Mouse (Mus musculus): ENCODE measurements around the gene Fat3. TPM values are rescaled to one million over a fixed set of nuclear protein-coding genes. Genes with fewer than 3 reads are reported as not detected.

The Fat3 gene
- polyA plus RNA-seq, 1 experiment: not detected

- no peaks in the 10 kb centered on the region for H3K79me2 ChIP-seq (ENCODE audit: control insufficient read depth, insufficient read depth)
- no peaks in the 10 kb centered on the region for H3K27me3 ChIP-seq (ENCODE audit: control insufficient read depth, insufficient read depth, insufficient read length)
- no peaks in the 10 kb centered on the region for H3K36me3 ChIP-seq (ENCODE audit: control insufficient read depth, insufficient read depth)
- no peaks in the 10 kb centered on the region for H3K79me3 ChIP-seq (ENCODE audit: low read depth)
- H3ac ChIP-seq (ENCODE audit: control insufficient read depth, insufficient read length, low read depth): no peak overlapping the region
- no peak for TF ChIP-seq CTCF (IDR thresholded peaks at IDR 0.05; ENCODE audit: control insufficient read depth, insufficient read depth, insufficient read length)
- no peak for TF ChIP-seq USF1 (IDR thresholded peaks at IDR 0.05; ENCODE audit: low read depth)
- no peak for TF ChIP-seq CEBPB (IDR thresholded peaks at IDR 0.05; ENCODE audit: low read depth)
- no peak for TF ChIP-seq MAX (IDR thresholded peaks at IDR 0.05)
- no peak for TF ChIP-seq MYOD1 (IDR thresholded peaks at IDR 0.05; ENCODE audit: control insufficient read depth, insufficient read length, low read depth)
- no peak for TF ChIP-seq MYOG (IDR thresholded peaks at IDR 0.05; ENCODE audit: control insufficient read depth, extremely low read depth, insufficient read length)
- TF ChIP-seq FOSL1 (IDR thresholded peaks at IDR 0.05; ENCODE audit: insufficient read depth, low read length, poor library complexity, severe bottlenecking): no peak
- H3K4me3 ChIP-seq (ENCODE audit: insufficient read depth, poor library complexity, severe bottlenecking): no peak overlapping the region
Observed at GRCm38 (mm10) chr9:16318957-16319356, 182.1 kb downstream of the Fat3 start.

DNA sequence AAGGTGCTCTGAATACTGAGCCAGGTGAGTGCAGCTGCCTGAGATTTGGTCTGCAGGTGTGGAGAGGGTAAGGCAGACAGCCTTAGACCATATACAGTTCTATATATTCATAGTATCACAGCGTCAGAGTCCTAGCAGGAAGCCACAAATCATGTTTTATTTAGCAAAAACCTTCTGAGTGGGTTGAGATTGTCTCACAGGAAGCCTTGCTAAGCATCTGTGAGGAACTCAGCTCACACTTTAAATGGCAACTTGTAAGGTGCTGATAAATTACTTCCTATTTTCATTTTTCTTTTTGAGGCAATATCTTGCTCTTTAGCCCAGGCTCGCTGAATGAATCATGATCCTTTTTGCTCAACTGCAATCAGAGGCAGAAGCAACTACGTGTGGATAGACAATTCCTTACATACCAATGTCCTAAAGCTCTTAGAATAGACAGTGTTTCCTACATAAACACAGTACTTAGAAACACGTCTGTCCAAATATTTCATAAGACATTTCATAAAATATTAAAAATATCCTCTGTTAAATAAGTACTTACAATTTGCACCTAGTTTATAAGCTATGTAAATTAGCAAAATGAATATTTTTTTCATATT lies 188.4 kb downstream of the Fat3 start:
- H3K4me3 ChIP-seq (ENCODE audit: insufficient read depth, poor library complexity, severe bottlenecking): no peak overlapping the region
- no peaks in the 10 kb centered on the region for H3K79me2 ChIP-seq (ENCODE audit: control insufficient read depth, insufficient read depth)
- H3K27me3 ChIP-seq (ENCODE audit: control insufficient read depth, insufficient read depth, insufficient read length): no peaks in the 10 kb centered on the region
- TF ChIP-seq CEBPB (IDR thresholded peaks at IDR 0.05; ENCODE audit: low read depth) (no peak), MAX (IDR thresholded peaks at IDR 0.05) (no peak), MYOD1 (IDR thresholded peaks at IDR 0.05; ENCODE audit: control insufficient read depth, insufficient read length, low read depth) (no peak), MYOG (IDR thresholded peaks at IDR 0.05; ENCODE audit: control insufficient read depth, extremely low read depth, insufficient read length) (no peak), FOSL1 (IDR thresholded peaks at IDR 0.05; ENCODE audit: insufficient read depth, low read length, poor library complexity, severe bottlenecking) (no peak), USF1 (IDR thresholded peaks at IDR 0.05; ENCODE audit: low read depth) (no peak), CTCF (IDR thresholded peaks at IDR 0.05; ENCODE audit: control insufficient read depth, insufficient read depth, insufficient read length) (no peak)
- H3K79me3 ChIP-seq (ENCODE audit: low read depth): no peaks in the 10 kb centered on the region
- H3K36me3 ChIP-seq (ENCODE audit: control insufficient read depth, insufficient read depth): no peaks in the 10 kb centered on the region
- no peak overlapping the region for H3ac ChIP-seq (ENCODE audit: control insufficient read depth, insufficient read length, low read depth)

GRCm38 (mm10) chr9:16310855-16311848 lies 189.9 kb downstream of the Fat3 start:
- TF ChIP-seq USF1 (IDR thresholded peaks at IDR 0.05; ENCODE audit: low read depth): no peak
- TF ChIP-seq MYOD1 (IDR thresholded peaks at IDR 0.05; ENCODE audit: control insufficient read depth, insufficient read length, low read depth): no peak
- TF ChIP-seq MYOG (IDR thresholded peaks at IDR 0.05; ENCODE audit: control insufficient read depth, extremely low read depth, insufficient read length): no peak
- Histone ChIP-seq H3K27me3 (ENCODE audit: control insufficient read depth, insufficient read depth, insufficient read length) (no peaks in the 10 kb centered on the region), H3K4me3 (ENCODE audit: insufficient read depth, poor library complexity, severe bottlenecking) (no peak overlapping the region), H3K79me3 (ENCODE audit: low read depth) (no peaks in the 10 kb centered on the region), H3ac (ENCODE audit: control insufficient read depth, insufficient read length, low read depth) (no peak overlapping the region), H3K36me3 (ENCODE audit: control insufficient read depth, insufficient read depth) (no peaks in the 10 kb centered on the region), H3K79me2 (ENCODE audit: control insufficient read depth, insufficient read depth) (no peaks in the 10 kb centered on the region)

DNA sequence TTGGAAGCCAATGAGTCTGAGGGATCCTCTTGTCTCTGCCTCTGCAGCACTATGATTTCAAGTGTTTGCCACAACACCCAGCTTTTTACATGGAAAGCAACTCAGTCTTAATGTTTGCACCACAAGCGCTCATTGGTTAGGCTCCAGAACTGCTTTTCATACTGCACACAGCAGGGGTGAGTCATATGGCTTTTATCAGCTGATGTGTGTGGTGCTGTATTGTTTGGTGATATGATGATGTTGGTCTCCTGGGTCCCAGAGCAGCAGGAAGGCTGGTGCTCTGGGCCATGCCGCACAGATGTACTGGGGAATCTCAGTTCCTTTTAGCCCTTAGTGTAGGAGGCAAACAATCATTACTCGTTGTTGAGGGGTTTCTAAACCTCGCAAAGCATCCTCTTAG lies 190.8 kb downstream of the Fat3 start:
- no peak overlapping the region for H3ac ChIP-seq (ENCODE audit: control insufficient read depth, insufficient read length, low read depth)
- H3K36me3 ChIP-seq (ENCODE audit: control insufficient read depth, insufficient read depth): no peaks in the 10 kb centered on the region
- no peak overlapping the region for H3K4me3 ChIP-seq (ENCODE audit: insufficient read depth, poor library complexity, severe bottlenecking)
- no peaks in the 10 kb centered on the region for H3K79me2 ChIP-seq (ENCODE audit: control insufficient read depth, insufficient read depth)
- no peak for TF ChIP-seq MYOG (IDR thresholded peaks at IDR 0.05; ENCODE audit: control insufficient read depth, extremely low read depth, insufficient read length)
- TF ChIP-seq MYOD1 (IDR thresholded peaks at IDR 0.05; ENCODE audit: control insufficient read depth, insufficient read length, low read depth): no peak
- TF ChIP-seq MAX (IDR thresholded peaks at IDR 0.05): no peak
- no peak for TF ChIP-seq CEBPB (IDR thresholded peaks at IDR 0.05; ENCODE audit: low read depth)
- TF ChIP-seq CTCF (IDR thresholded peaks at IDR 0.05; ENCODE audit: control insufficient read depth, insufficient read depth, insufficient read length): no peak
- no peak for TF ChIP-seq FOSL1 (IDR thresholded peaks at IDR 0.05; ENCODE audit: insufficient read depth, low read length, poor library complexity, severe bottlenecking)
- TF ChIP-seq USF1 (IDR thresholded peaks at IDR 0.05; ENCODE audit: low read depth): no peak
- H3K79me3 ChIP-seq (ENCODE audit: low read depth): no peaks in the 10 kb centered on the region
- no peaks in the 10 kb centered on the region for H3K27me3 ChIP-seq (ENCODE audit: control insufficient read depth, insufficient read depth, insufficient read length)

DNA sequence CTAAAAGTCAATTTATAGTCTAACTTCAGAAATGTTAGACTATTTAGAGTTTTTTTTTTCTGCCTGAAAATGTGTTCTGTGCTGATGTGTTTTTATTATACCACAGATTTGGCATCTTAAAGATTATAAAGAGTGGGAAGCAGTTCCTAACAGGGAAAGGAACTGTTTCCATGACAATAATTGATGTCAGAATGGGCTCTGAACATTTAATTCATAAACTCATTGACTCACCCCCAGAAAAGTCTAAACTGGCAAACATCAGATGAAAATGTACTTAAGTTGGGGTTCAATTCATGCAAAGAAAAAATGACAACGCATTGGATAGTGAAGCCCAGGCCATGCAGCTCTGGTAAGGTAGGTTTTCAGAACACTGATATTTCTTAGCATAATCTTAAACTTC lies 193.3 kb downstream of the Fat3 start:
- H3K27me3 ChIP-seq (ENCODE audit: control insufficient read depth, insufficient read depth, insufficient read length): no peaks in the 10 kb centered on the region
- no peak overlapping the region for H3K4me3 ChIP-seq (ENCODE audit: insufficient read depth, poor library complexity, severe bottlenecking)
- no peak for TF ChIP-seq CEBPB (IDR thresholded peaks at IDR 0.05; ENCODE audit: low read depth)
- TF ChIP-seq CTCF (IDR thresholded peaks at IDR 0.05; ENCODE audit: control insufficient read depth, insufficient read depth, insufficient read length): no peak
- TF ChIP-seq MYOD1 (IDR thresholded peaks at IDR 0.05; ENCODE audit: control insufficient read depth, insufficient read length, low read depth): no peak
- TF ChIP-seq USF1 (IDR thresholded peaks at IDR 0.05; ENCODE audit: low read depth): no peak
- no peak for TF ChIP-seq MYOG (IDR thresholded peaks at IDR 0.05; ENCODE audit: control insufficient read depth, extremely low read depth, insufficient read length)
- no peak for TF ChIP-seq FOSL1 (IDR thresholded peaks at IDR 0.05; ENCODE audit: insufficient read depth, low read length, poor library complexity, severe bottlenecking)
- TF ChIP-seq MAX (IDR thresholded peaks at IDR 0.05): no peak
- no peaks in the 10 kb centered on the region for H3K79me2 ChIP-seq (ENCODE audit: control insufficient read depth, insufficient read depth)
- H3K36me3 ChIP-seq (ENCODE audit: control insufficient read depth, insufficient read depth): no peaks in the 10 kb centered on the region
- H3K79me3 ChIP-seq (ENCODE audit: low read depth): no peaks in the 10 kb centered on the region
- H3ac ChIP-seq (ENCODE audit: control insufficient read depth, insufficient read length, low read depth): no peak overlapping the region

All from C2C12 (cell line).